Mouse (Mus musculus): ENCODE data around the gene Shld2. TPM values are rescaled to one million over a fixed set of nuclear protein-coding genes. Genes with fewer than 3 reads are reported as not detected.

Gene Shld2
- polyA plus RNA-seq, 1 experiment from 2014 or later = 8.6 TPM

DNA sequence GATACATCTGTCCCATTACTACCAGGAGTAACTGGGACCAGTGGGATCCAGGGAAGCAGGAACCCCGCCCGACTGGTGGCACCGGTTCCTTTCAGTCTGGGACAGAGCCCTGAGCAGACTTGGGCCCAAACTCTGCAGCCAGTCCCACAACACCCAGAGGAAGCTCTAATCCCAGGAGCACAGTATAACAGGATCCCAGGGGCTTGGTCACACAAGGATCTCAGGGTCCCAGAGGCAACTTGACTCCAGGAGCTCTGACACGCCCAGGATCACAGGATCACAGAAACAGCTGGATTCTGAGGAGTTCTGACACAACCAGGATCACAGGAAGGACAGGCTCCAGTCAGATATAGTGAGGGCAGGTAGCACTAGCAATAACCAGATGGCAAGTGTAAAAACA, 57.0 kb downstream of the Shld2 start:
- ATAC-seq (ENCODE audit: insufficient number of reproducible peaks, insufficient read depth, low FRiP score, low read depth) = no peak
- no peak overlapping the region for H3K9ac ChIP-seq (replicated peaks; ENCODE audit: low read depth, low read length)
- no peaks in the 10 kb centered on the region for H3K9me3 ChIP-seq (ENCODE audit: control insufficient read depth, low read depth, low read length)
- no peaks in the 10 kb centered on the region for H3K36me3 ChIP-seq (ENCODE audit: control insufficient read depth, insufficient read depth, low read length)
- no peaks in the 10 kb centered on the region for H3K4me1 ChIP-seq (ENCODE audit: control insufficient read depth, insufficient read depth, low read length)
- WGBS = 74% methylated on average over 4 of the region's 4 CpGs
- H3K27me3 ChIP-seq (ENCODE audit: control insufficient read depth, insufficient read depth, low read length) = no peaks in the 10 kb centered on the region
- H3K4me3 ChIP-seq (ENCODE audit: low read depth, low read length) = no peak overlapping the region
- H3K27ac ChIP-seq (ENCODE audit: low read length) = no peak overlapping the region
- no peak overlapping the region for H3K4me2 ChIP-seq (replicated peaks; ENCODE audit: low read depth, low read length)

DNA sequence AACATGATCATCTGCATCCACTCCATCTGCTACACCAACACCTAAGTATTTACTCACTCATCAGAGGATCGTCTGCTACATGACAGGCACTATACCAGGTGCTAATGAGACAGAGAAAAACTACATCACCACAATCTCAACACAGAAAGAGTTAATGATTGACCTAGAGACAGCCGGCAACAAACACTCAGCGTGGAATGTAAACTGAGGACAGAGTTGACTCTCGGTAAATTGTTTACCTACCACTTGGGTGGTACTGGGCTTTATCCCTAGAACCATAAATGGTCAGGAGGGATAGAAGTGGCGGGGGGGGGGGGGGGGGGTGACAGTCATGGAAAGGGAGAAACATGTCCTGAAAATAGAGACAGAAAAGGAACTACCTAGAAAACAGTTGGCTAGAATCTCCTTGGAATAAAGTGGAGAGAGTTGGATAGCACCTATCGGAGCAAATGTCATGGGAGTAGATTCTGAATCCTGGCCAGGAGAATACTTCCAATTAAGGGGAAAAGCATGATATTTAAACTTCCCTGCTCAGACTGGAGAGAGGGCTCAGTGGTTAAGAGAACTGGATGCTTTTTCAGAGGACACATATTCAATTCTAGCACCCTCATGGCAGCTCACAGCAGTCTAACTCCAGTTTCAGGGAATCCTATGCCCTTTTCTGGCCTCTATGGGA, 57.7 kb downstream of the Shld2 start:
- Histone ChIP-seq H3K27ac (ENCODE audit: low read length) (no peak overlapping the region), H3K4me2 (replicated peaks; ENCODE audit: low read depth, low read length) (no peak overlapping the region), H3K9ac (replicated peaks; ENCODE audit: low read depth, low read length) (no peak overlapping the region), H3K27me3 (ENCODE audit: control insufficient read depth, insufficient read depth, low read length) (no peaks in the 10 kb centered on the region), H3K9me3 (ENCODE audit: control insufficient read depth, low read depth, low read length) (no peaks in the 10 kb centered on the region), H3K36me3 (ENCODE audit: control insufficient read depth, insufficient read depth, low read length) (no peaks in the 10 kb centered on the region), H3K4me1 (ENCODE audit: control insufficient read depth, insufficient read depth, low read length) (no peaks in the 10 kb centered on the region), H3K4me3 (ENCODE audit: low read depth, low read length) (no peak overlapping the region)
- ATAC-seq (ENCODE audit: insufficient number of reproducible peaks, insufficient read depth, low FRiP score, low read depth) = no peak
- 27% methylated on average over 5 of the region's 6 CpGs for WGBS

DNA sequence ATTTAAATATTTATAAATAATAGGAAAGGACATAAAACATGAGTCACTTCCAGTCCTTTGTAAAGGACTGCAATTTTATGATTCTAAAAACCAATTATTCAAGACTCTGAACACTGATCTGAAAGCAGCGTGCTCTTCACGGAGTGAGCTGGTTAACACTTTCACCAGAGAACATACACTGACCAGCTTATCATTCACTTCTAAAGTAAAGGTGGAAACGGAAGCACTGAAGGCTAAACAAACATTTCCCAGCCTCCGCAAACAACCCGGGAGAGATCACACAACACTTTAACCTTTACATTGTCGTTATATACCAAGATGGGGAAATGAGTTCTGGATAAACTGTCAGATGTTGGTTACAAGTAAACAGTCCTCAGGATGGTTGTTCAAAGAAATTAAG, 69.6 kb downstream of the Shld2 start:
- no peaks in the 10 kb centered on the region for H3K27me3 ChIP-seq (ENCODE audit: control insufficient read depth, insufficient read depth, low read length)
- H3K36me3 ChIP-seq (ENCODE audit: control insufficient read depth, insufficient read depth, low read length) = no peaks in the 10 kb centered on the region; the same call in 1 of the 2 replicates
- no peak overlapping the region for H3K27ac ChIP-seq (ENCODE audit: low read length)
- no peak for ATAC-seq (ENCODE audit: insufficient number of reproducible peaks, insufficient read depth, low FRiP score, low read depth)
- no peak overlapping the region for H3K4me2 ChIP-seq (replicated peaks; ENCODE audit: low read depth, low read length)
- no peak overlapping the region for H3K9ac ChIP-seq (replicated peaks; ENCODE audit: low read depth, low read length)
- no peak overlapping the region for H3K4me3 ChIP-seq (ENCODE audit: low read depth, low read length)
- H3K4me1 ChIP-seq (ENCODE audit: control insufficient read depth, insufficient read depth, low read length) = no peaks in the 10 kb centered on the region
- no peaks in the 10 kb centered on the region for H3K9me3 ChIP-seq (ENCODE audit: control insufficient read depth, low read depth, low read length)
- WGBS = 50% methylated on average over 6 of the region's 6 CpGs

DNA sequence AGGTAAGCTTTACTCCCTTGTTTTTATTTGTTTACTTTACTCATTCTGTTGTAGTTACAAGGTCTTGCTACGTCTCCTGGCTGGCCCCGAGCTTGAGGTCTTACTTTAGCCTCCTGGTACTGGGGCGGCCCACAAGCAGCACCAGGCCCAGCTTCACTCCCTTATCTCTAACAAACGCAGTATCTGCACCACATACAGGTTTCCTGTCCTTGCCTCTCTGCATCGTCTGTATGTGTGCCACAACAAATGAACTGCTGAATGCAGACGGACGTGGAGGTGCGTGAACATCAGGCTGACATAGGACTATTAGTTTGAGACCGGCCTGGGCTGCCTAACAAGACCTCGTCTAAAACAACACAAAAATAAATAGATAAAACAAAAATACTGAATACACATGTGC, 70.0 kb downstream of the Shld2 start:
- 59% methylated on average over 10 of the region's 10 CpGs for WGBS
- H3K27me3 ChIP-seq (ENCODE audit: control insufficient read depth, insufficient read depth, low read length) = no peaks in the 10 kb centered on the region
- no peaks in the 10 kb centered on the region for H3K9me3 ChIP-seq (ENCODE audit: control insufficient read depth, low read depth, low read length)
- no peaks in the 10 kb centered on the region for H3K4me1 ChIP-seq (ENCODE audit: control insufficient read depth, insufficient read depth, low read length)
- no peaks in the 10 kb centered on the region; the same call in 1 of the 2 replicates for H3K36me3 ChIP-seq (ENCODE audit: control insufficient read depth, insufficient read depth, low read length)
- no peak overlapping the region for H3K9ac ChIP-seq (replicated peaks; ENCODE audit: low read depth, low read length)
- no peak for ATAC-seq (ENCODE audit: insufficient number of reproducible peaks, insufficient read depth, low FRiP score, low read depth)
- H3K4me2 ChIP-seq (replicated peaks; ENCODE audit: low read depth, low read length) = no peak overlapping the region
- no peak overlapping the region for H3K27ac ChIP-seq (ENCODE audit: low read length)
- H3K4me3 ChIP-seq (ENCODE audit: low read depth, low read length) = no peak overlapping the region

DNA sequence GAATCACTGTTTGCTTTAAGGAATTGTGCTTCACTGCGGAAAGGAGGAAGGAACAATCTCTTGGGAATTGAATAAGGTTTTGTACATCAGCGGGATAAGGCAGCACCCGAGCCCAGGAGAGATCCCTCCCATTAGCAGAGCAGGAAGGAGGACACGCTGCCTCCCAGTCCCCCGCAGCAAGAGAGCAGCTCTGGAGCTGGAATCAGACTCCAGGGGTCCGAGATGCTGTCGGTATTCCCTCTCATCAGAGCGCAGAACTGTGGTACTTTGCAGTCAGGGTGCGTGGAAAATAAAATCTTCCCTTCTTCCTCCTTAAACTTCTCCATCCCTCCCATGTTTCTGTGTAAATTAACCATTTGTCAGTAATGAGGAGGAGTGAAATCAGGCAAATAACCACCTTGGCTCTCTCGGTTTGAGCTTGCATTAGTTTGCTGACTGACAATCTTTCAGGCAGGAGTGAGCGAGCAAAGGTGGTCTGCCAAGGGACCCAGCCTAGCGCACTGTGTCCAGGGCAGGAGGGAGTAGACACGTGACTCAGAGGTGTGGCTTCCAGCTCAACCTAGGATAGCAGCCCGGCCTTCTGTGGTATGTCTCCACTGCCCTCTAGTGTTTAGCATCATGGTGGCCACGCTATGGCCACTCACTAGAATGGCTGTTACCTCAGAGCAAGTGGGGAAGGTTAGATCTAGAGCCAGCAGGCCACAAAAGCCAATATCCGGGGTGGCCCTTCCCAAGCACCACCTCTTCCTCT, 75.5 kb downstream of the Shld2 start:
- Histone ChIP-seq H3K27ac (ENCODE audit: low read length) (no peak overlapping the region), H3K4me1 (ENCODE audit: control insufficient read depth, insufficient read depth, low read length) (0 out of 2 replicates have a peak, but pooled peaks cover 2% of the 10 kb centered on the region), H3K27me3 (ENCODE audit: control insufficient read depth, insufficient read depth, low read length) (no peaks in the 10 kb centered on the region), H3K36me3 (ENCODE audit: control insufficient read depth, insufficient read depth, low read length) (no peaks in the 10 kb centered on the region; the same call in 1 of the 2 replicates), H3K4me3 (ENCODE audit: low read depth, low read length) (peak overlapping the region; percentile 26), H3K9ac (replicated peaks; ENCODE audit: low read depth, low read length) (peak overlapping the region; percentile 21; the same call in 1 of the 2 replicates), H3K9me3 (ENCODE audit: control insufficient read depth, low read depth, low read length) (peaks cover 2% of the 10 kb centered on the region; the same call in 1 of the 2 replicates), H3K4me2 (replicated peaks; ENCODE audit: low read depth, low read length) (peak overlapping the region; percentile 69)
- 6% methylated on average over 16 of the region's 16 CpGs for WGBS
- peak; percentile 98 for ATAC-seq (ENCODE audit: insufficient number of reproducible peaks, insufficient read depth, low FRiP score, low read depth)

DNA sequence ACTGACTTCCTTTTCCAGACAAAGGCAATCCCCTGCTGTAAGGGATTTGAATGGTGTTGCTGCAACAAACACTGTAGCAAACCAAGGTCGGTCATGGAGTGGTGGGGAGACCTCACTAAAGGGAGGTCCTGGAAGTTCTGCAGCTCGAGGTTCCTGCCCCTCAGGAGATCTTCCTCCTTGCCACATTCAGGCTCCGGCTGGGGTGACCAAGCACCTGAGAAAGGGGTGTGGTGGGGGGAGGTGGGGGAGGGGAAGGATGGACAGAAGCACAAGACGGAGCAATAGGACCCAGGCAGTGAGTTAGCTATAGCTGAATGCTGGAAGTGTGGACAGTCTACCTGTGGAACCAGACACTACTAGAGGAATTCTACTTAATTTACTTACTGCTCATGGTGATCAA, 76.4 kb downstream of the Shld2 start:
- Histone ChIP-seq H3K4me2 (replicated peaks; ENCODE audit: low read depth, low read length) (no peak overlapping the region), H3K9me3 (ENCODE audit: control insufficient read depth, low read depth, low read length) (peaks cover 2% of the 10 kb centered on the region; the same call in 1 of the 2 replicates), H3K4me3 (ENCODE audit: low read depth, low read length) (no peak overlapping the region), H3K27me3 (ENCODE audit: control insufficient read depth, insufficient read depth, low read length) (no peaks in the 10 kb centered on the region), H3K4me1 (ENCODE audit: control insufficient read depth, insufficient read depth, low read length) (0 out of 2 replicates have a peak, but pooled peaks cover 2% of the 10 kb centered on the region), H3K27ac (ENCODE audit: low read length) (no peak overlapping the region), H3K9ac (replicated peaks; ENCODE audit: low read depth, low read length) (no peak overlapping the region), H3K36me3 (ENCODE audit: control insufficient read depth, insufficient read depth, low read length) (no peaks in the 10 kb centered on the region; the same call in 1 of the 2 replicates)
- 69% methylated on average over 4 of the region's 4 CpGs for WGBS
- ATAC-seq (ENCODE audit: insufficient number of reproducible peaks, insufficient read depth, low FRiP score, low read depth) = no peak

DNA sequence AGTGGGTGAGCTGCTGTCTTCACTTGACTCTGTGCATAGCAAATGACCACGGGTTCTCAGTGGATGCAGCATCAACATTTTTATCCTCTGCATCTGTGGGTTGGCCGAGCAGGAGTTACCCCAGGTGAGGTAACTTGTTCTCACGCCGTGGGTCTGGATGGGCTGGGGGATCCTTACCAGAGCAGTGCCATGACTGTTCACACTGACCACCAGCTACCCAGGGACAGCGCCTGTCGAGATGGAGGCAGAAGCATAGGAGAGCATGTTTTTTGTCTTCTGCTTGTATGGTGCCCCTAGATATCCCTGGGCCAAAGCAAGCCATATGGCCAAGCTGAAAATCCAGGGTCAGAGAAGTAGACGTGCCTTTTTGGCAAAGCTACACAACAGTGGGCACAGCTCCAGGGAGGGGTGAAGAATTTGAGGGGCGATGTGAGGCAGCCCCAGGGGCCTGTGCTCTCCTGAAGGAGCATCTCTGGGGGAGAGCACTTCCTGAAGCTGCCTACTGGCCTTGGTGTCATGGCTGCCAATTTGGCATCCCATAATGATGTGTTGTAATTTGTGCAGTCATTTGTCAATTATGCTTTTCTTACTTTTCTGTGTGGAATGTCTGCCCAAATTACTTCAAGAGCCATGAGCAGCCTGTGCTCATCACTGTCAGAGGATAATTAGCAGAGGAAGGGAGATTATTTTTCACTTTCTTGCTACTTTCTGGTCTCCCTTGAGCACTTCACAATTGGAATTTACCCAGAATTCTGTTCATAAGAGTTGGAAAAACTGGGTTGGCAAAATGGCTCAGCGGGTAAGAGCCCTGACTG, 77.2 kb downstream of the Shld2 start:
- WGBS = 82% methylated on average over 9 of the region's 9 CpGs
- Histone ChIP-seq H3K27me3 (ENCODE audit: control insufficient read depth, insufficient read depth, low read length) (no peaks in the 10 kb centered on the region), H3K4me3 (ENCODE audit: low read depth, low read length) (no peak overlapping the region), H3K36me3 (ENCODE audit: control insufficient read depth, insufficient read depth, low read length) (no peaks in the 10 kb centered on the region; the same call in 1 of the 2 replicates), H3K4me2 (replicated peaks; ENCODE audit: low read depth, low read length) (no peak overlapping the region), H3K27ac (ENCODE audit: low read length) (no peak overlapping the region), H3K9me3 (ENCODE audit: control insufficient read depth, low read depth, low read length) (peaks cover 2% of the 10 kb centered on the region; the same call in 1 of the 2 replicates), H3K9ac (replicated peaks; ENCODE audit: low read depth, low read length) (no peak overlapping the region), H3K4me1 (ENCODE audit: control insufficient read depth, insufficient read depth, low read length) (0 out of 2 replicates have a peak, but pooled peaks cover 2% of the 10 kb centered on the region)
- no peak for ATAC-seq (ENCODE audit: insufficient number of reproducible peaks, insufficient read depth, low FRiP score, low read depth)

DNA sequence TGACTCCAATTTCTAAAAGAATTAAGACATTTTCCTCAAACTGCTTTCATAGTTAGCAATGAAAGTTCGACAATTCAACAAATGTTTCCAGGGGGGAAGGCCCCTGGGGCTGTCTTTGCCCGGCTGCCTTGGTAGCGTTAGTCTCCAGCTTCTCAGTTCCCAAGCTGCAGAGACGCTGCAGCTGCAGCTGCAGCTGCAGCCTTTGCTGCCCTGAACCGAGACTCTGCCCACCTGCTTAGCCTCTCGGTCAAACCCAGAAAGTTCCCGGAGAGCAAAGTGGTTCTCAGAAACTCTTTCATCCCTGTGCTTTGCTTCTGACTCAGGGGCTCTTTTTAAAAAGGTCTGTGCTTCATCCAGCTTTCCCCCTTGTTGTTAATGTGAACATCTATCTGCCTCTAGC, 78.0 kb downstream of the Shld2 start:
- no peak overlapping the region for H3K9ac ChIP-seq (replicated peaks; ENCODE audit: low read depth, low read length)
- no peak for ATAC-seq (ENCODE audit: insufficient number of reproducible peaks, insufficient read depth, low FRiP score, low read depth)
- H3K4me2 ChIP-seq (replicated peaks; ENCODE audit: low read depth, low read length) = no peak overlapping the region
- no peak overlapping the region for H3K4me3 ChIP-seq (ENCODE audit: low read depth, low read length)
- H3K9me3 ChIP-seq (ENCODE audit: control insufficient read depth, low read depth, low read length) = peaks cover 2% of the 10 kb centered on the region; the same call in 1 of the 2 replicates
- H3K27ac ChIP-seq (ENCODE audit: low read length) = no peak overlapping the region
- 54% methylated on average over 7 of the region's 7 CpGs for WGBS
- no peaks in the 10 kb centered on the region for H3K36me3 ChIP-seq (ENCODE audit: control insufficient read depth, insufficient read depth, low read length)
- H3K27me3 ChIP-seq (ENCODE audit: control insufficient read depth, insufficient read depth, low read length) = no peaks in the 10 kb centered on the region
- 0 out of 2 replicates have a peak, but pooled peaks cover 2% of the 10 kb centered on the region for H3K4me1 ChIP-seq (ENCODE audit: control insufficient read depth, insufficient read depth, low read length)

Measured in stomach, embryonic 14.5 days (tissue).